Mouse (Mus musculus): ENCODE measurements around the gene Ddx31.

Ddx31 gene

GRCm38 (mm10) chr2:28912039-28912700 lies 72.0 kb downstream of the Ddx31 start:
- no peak for DNase-seq (ENCODE audit: low read depth)

- DNase-seq (ENCODE audit: low read depth) = no peak
These were observed 72.8 kb downstream of the Ddx31 start for GRCm38 (mm10) chr2:28912961-28913360.

GRCm38 (mm10) chr2:28914121-28914520 lies 73.9 kb downstream of the Ddx31 start:
- no peak for DNase-seq (ENCODE audit: low read depth)

GRCm38 (mm10) chr2:28915104-28915738 lies 75.0 kb downstream of the Ddx31 start:
- no peak for DNase-seq (ENCODE audit: low read depth)

- DNase-seq (ENCODE audit: low read depth) = no peak
These were observed 75.7 kb downstream of the Ddx31 start for GRCm38 (mm10) chr2:28915768-28916512.

- no peak for DNase-seq (ENCODE audit: low read depth)
These were observed 76.3 kb downstream of the Ddx31 start, which contains the start of gene Barhl1 for GRCm38 (mm10) chr2:28916513-28916865. Gene Barhl1, minus strand, starts transcription at chr2:28916668.

GRCm38 (mm10) chr2:28917156-28917517 lies 76.9 kb downstream of the Ddx31 start:
- DNase-seq (ENCODE audit: low read depth) = no peak

- no peak for DNase-seq (ENCODE audit: low read depth)
These were observed 77.5 kb downstream of the Ddx31 start for GRCm38 (mm10) chr2:28917518-28918361.

GRCm38 (mm10) chr2:28919001-28919400 lies 78.8 kb downstream of the Ddx31 start:
- no peak for DNase-seq (ENCODE audit: low read depth)

- no peak for DNase-seq (ENCODE audit: low read depth)
These were observed 83.7 kb downstream of the Ddx31 start for GRCm38 (mm10) chr2:28923912-28924311.

GRCm38 (mm10) chr2:28930571-28930970 lies 90.4 kb downstream of the Ddx31 start:
- DNase-seq (ENCODE audit: low read depth) = no peak

GRCm38 (mm10) chr2:28938997-28939396 lies 98.8 kb downstream of the Ddx31 start:
- peak; percentile 15 for DNase-seq (ENCODE audit: low read depth)

GRCm38 (mm10) chr2:28943666-28944516 lies 103.7 kb downstream of the Ddx31 start:
- DNase-seq (ENCODE audit: low read depth) = no peak

- no peak for DNase-seq (ENCODE audit: low read depth)
These were observed 105.2 kb downstream of the Ddx31 start for GRCm38 (mm10) chr2:28945388-28945787.

- DNase-seq (ENCODE audit: low read depth) = no peak
These were observed 106.1 kb downstream of the Ddx31 start for GRCm38 (mm10) chr2:28946312-28946711.

GRCm38 (mm10) chr2:28952981-28953380 lies 112.8 kb downstream of the Ddx31 start:
- DNase-seq (ENCODE audit: low read depth) = no peak

GRCm38 (mm10) chr2:28954595-28954994 lies 114.4 kb downstream of the Ddx31 start:
- DNase-seq (ENCODE audit: low read depth) = no peak

Data from fibroblast of lung, adult 2 months (primary cell).